Mouse (Mus musculus) kidney, embryonic 16.5 days (tissue): ENCODE measurements around the gene Nup107. TPM values are rescaled to one million over a fixed set of nuclear protein-coding genes. Genes with fewer than 3 reads are reported as not detected.
"Not testable (repeated sequence)": the region's sequence is repeated elsewhere in the genome, so short reads cannot be mapped to it uniquely, and the experiment has no call there.

Experiments used
- ATAC-seq: fragments of 200-750 bp; cut with Nextera tagmentation; 2 replicates; pipeline ENCODE4 v1.8.0; 2017; ENCODE audit warnings: moderate TSS enrichment; ENCODE audit not compliant: low FRiP score, low TSS enrichment
- H3K27ac ChIP-seq: fragments of 300-500 bp; sonication (generic); 2 replicates; pipeline ENCODE4 v1.5.1; 2014; ENCODE audit warnings: low read length
- H3K27me3 ChIP-seq: fragments of 300-500 bp; sonication (generic); 2 replicates; pipeline ENCODE4 v1.6.1; 2014; ENCODE audit warnings: low read length, control low read depth, mixed read lengths; ENCODE audit not compliant: insufficient read depth
- H3K36me3 ChIP-seq: fragments of 300-500 bp; sonication (generic); 2 replicates; pipeline ENCODE4 v1.6.1; 2014; ENCODE audit warnings: low read length, control low read depth, mixed read lengths; ENCODE audit not compliant: insufficient read depth
- H3K4me1 ChIP-seq: fragments of 300-500 bp; sonication (generic); 2 replicates; pipeline ENCODE4 v1.6.1; 2014; ENCODE audit warnings: low read length, control low read depth, mixed read lengths; ENCODE audit not compliant: insufficient read depth
- H3K4me2 ChIP-seq: fragments of 300-500 bp; sonication (generic); replicated peaks from 2 replicates; pipeline ENCODE4 v1.6.1; 2014; ENCODE audit warnings: low read depth, low read length
- H3K4me3 ChIP-seq: fragments of 300-500 bp; sonication (generic); 2 replicates; pipeline ENCODE4 v1.5.1; 2014; ENCODE audit warnings: mild to moderate bottlenecking, low read length
- H3K9ac ChIP-seq: fragments of 300-500 bp; sonication (generic); replicated peaks from 2 replicates; pipeline ENCODE4 v1.6.1; 2014; ENCODE audit warnings: low read length
- H3K9me3 ChIP-seq: fragments of 300-500 bp; sonication (generic); 2 replicates; pipeline ENCODE4 v1.6.1; 2016; ENCODE audit warnings: low read length, control low read depth
- WGBS: fragments of 180-500 bp; shearing (Covaris S2); extraction: QIAGEN DNeasy Blood & Tissue Kit; methylation state at CpG from one replicate; pipeline ENCODE4 v1.1.7; 2014; 5-methylcytosine and 5-hydroxymethylcytosine counted together
- polyA plus RNA-seq: library from polyadenylated mRNA; unstranded; fragments of >200 nt; fragmentation: Nextera tagmentation; extraction: Ambion mirVana; gene quantifications from 2 replicates; pipeline ENCODE4 v1.2.1, GENCODE M21; 2015

Gene Nup107
- polyA plus RNA-seq, 1 experiment from 2014 or later, result 64.8 TPM

DNA sequence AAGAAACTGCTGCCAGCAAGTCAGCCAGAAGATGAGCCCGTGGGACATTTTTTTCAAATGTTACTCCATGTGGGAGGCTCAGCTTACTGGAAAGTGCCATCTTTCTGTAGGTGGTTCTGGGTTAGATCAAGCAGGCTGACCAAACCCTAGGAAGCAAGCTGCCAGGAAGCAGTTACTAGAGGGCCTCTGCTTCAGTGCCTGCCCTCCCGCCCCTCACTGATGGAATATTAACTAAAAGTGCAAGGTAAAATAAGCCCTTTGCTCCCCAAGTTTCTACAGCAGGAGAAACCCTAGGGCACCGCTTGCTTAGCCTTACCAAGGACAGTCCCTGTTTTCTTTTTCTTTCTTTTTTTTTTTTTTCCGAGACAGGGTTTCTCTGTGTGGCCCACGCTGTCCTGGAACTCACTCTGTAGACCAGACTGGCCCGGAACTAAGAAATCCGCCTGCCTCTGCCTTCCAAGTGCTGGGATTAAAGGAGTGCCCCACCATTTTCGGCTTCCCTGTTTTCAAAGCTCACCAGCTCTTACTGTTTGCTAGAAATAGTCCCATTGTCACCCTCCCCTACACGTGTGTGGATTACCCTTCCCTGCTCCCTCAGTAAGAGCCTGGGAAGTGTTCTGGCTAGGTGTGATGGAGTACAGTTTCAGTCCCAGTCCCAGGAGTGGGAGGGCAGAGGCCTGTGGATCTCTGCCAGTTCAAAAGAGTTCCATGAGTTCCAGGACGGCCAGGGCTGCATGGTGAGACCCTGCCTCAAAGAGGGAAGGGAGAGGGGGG, 44.0 kb downstream of the Nup107 start:
- Histone ChIP-seq H3K27me3 (no peaks in the 10 kb centered on the region), H3K27ac (peak overlapping the region; percentile 20; the same call in 1 of the 2 replicates), H3K4me2 (no peak overlapping the region), H3K4me3 (no peak overlapping the region), H3K9ac (no peak overlapping the region), H3K36me3 (peaks cover 43% of the 10 kb centered on the region), H3K9me3 (0 out of 2 replicates have a peak, but pooled peaks cover 3% of the 10 kb centered on the region), H3K4me1 (peaks cover 10% of the 10 kb centered on the region)
- no peak for ATAC-seq
- 88% methylated on average over 10 of the region's 10 CpGs for WGBS

DNA sequence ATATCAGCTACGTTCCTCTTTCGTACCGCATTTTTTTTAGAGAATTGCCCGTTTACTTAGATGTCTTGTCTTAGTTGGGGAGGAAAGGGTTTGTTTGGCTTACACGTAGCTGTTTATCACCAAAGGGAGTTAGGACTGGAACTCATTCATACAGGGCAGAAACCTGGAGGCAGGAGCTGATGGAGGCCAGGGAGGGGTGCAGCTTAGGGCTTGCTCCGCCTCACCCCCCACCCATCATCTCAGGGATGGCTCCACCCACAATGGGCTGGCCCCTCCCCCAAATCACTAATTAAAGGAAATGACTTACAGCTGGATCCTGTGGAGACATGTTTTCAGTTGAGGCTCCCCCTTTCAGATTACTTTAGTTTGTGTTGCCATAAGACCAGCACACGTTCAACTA, 44.8 kb downstream of the Nup107 start:
- Histone ChIP-seq H3K9ac (no peak overlapping the region), H3K4me2 (no peak overlapping the region), H3K4me3 (no peak overlapping the region), H3K9me3 (0 out of 2 replicates have a peak, but pooled peaks cover 3% of the 10 kb centered on the region), H3K27ac (no peak overlapping the region), H3K36me3 (peaks cover 43% of the 10 kb centered on the region), H3K4me1 (peaks cover 10% of the 10 kb centered on the region), H3K27me3 (no peaks in the 10 kb centered on the region)
- 89% methylated on average over 7 of the region's 7 CpGs for WGBS
- no peak for ATAC-seq

DNA sequence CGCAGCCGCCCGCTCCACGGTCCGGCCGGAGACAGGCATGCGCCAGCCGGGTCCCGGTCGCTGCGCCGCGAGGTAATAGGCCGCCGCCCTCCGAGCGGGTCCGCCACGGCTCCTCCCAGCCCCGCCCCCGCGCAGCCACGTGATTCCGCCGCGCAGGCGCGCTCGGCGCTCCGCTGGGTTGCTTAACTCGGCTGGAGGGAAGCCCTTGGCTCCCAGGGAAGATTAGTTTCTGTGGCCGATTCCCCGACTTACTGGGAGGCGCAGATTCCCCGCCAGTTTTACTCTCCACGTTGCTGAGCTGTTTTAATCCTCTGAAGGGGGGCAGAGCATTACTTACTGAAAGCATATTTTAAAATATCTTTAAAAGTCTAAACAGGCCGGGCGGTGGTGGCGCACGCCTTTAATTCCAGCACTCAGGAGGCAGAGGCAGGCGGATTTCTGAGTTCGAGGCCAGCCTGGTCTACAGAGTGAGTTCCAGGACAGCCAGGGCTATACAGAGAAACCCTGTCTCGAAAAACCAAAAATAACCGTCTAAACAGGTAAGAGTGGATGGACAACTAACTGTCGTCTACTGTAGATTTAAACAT, 46.1 kb downstream of the Nup107 start, which contains the start of gene Slc35e3:
Gene Slc35e3, minus strand, starts transcription at position 69 of the 587 bp plus-strand sequence.
- peak; percentile 97 for ATAC-seq
- Histone ChIP-seq H3K27ac (peak within 1 kb of the TSS; percentile 71; the same call in 1 of the 2 replicates), H3K36me3 (peaks cover 36% of the 10 kb centered on the region), H3K4me2 (peak within 1 kb of the TSS; percentile 70), H3K9me3 (0 out of 2 replicates have a peak, but pooled peaks cover 3% of the 10 kb centered on the region), H3K4me3 (peak within 1 kb of the TSS; percentile 50), H3K27me3 (no peaks in the 10 kb centered on the region), H3K4me1 (peaks cover 10% of the 10 kb centered on the region), H3K9ac (peak within 1 kb of the TSS; percentile 56)
- 16% methylated on average over 45 of the region's 46 CpGs for WGBS

DNA sequence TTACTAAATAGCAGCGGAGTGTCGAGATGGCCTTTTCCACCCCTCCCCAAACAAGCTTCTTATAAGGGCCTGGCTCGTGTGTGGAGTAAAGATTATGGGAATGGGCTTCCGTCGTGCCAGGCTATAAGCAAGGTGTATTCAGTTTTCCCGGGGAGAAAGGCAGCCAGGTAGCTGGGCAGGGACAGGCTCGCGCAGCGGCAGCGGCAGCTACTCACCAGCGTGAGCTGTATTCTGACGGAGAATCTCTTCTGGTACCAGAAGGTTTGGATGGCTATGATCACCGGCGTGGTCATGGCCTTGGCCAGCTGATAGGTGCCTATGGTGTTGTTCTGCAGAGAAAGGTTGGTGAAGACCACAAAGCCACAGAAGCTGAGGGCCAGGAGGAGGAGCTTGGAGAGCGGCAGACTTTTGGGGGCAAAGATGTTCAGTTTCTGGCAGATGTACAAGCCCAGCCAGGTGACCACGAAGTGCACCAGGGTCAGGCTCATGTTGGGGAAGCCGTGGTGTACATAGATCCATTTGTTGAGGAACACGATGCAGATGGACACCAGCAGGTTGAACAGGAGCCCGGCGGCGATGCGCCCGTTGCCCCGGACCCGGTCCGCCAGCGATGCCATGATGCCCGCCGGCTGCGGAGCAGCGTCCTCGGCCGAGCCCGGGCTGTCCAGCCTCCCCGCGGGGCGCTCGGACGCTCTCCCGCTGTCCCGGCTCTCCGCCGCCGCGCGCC, 46.8 kb downstream of the Nup107 start:
- H3K36me3 ChIP-seq, result peaks cover 34% of the 10 kb centered on the region

DNA sequence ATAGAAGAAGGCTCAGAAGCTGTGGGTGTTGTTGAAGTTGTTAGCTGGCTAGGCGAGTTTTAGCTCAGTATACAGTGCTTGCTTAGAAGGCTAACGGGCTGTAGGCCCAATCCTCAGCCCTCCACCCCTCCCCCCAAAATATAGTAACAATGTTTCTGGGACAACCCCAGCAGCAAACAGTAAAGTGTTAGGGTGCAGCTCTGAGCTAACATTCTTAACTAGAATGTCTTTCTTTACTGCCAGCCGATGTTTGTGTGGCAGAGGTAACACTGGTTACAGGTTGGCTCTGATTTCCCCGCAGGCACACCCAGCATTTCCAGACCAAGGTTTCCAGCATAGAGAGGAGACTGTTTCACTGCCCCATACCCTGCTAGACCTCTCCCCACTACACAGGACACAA, 48.6 kb downstream of the Nup107 start:
- WGBS, result 86% methylated on average over 4 of the region's 4 CpGs
- Histone ChIP-seq H3K9ac (0 out of 2 replicates have a peak overlapping the region, but pooled peaks have one; percentile 22), H3K27ac (no peak overlapping the region), H3K4me1 (peaks cover 10% of the 10 kb centered on the region), H3K27me3 (no peaks in the 10 kb centered on the region), H3K4me2 (no peak overlapping the region), H3K36me3 (peaks cover 26% of the 10 kb centered on the region), H3K9me3 (no peaks in the 10 kb centered on the region), H3K4me3 (no peak overlapping the region)
- ATAC-seq, result no peak

More for the DNA sequence above, 46.8 kb downstream of the Nup107 start:
- WGBS, result under 1% methylated on average over 14 of the region's 46 CpGs
- peak; percentile 40 for ATAC-seq
- Histone ChIP-seq H3K4me2 (peak overlapping the region; percentile 70), H3K9ac (peak overlapping the region; percentile 56), H3K4me3 (peak overlapping the region; percentile 50), H3K4me1 (peaks cover 10% of the 10 kb centered on the region)
- H3K27ac ChIP-seq, H3K9me3 ChIP-seq, H3K27me3 ChIP-seq: not testable (repeated sequence)

DNA sequence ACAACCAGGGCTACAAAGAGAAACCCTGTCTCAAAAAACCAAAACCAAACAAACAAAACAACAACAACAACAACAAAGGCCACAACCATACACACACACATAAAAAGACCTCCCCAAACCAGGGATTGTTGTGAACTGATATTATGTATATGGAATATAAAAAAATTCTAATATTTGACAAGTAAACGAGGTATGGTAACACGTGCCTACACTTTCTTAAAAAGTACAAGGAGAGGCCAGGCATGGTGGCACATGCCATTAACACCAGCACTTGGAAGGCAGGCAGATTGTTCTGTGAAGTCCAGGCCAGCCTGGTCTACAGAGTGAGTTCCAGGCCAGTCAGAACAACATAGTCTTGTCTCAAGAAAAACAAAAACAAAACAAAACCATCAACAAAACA, 49.3 kb downstream of the Nup107 start:
- Histone ChIP-seq H3K27ac (no peak overlapping the region), H3K27me3 (no peaks in the 10 kb centered on the region), H3K4me1 (peaks cover 10% of the 10 kb centered on the region), H3K9ac (no peak overlapping the region), H3K4me2 (no peak overlapping the region), H3K4me3 (no peak overlapping the region), H3K36me3 (peaks cover 19% of the 10 kb centered on the region), H3K9me3 (no peaks in the 10 kb centered on the region)
- ATAC-seq, result no peak
- WGBS, result 86% methylated on average over 2 of the region's 2 CpGs

DNA sequence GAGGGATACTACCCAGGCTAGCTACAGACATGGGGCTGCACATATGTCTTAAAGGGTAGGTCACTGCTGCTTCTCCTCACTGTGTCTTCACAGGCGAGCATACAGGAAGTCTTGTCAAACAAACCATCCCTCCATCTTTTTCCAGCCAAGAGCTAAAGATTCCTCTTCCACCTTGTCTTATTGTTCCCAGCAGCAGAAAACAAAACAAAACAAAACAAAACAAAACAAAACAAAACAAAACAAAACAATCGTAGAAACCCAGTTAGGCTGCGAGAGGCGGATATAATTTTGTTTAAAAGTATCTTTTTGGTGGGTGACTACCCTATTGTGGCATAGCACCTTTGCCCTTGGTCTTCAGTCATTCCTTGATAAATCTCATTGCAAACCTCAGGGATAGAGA, 49.9 kb downstream of the Nup107 start:
- peaks cover 15% of the 10 kb centered on the region for H3K36me3 ChIP-seq
- H3K27me3 ChIP-seq, result no peaks in the 10 kb centered on the region
- 91% methylated on average over 4 of the region's 4 CpGs for WGBS
- no peak overlapping the region for H3K9ac ChIP-seq
- no peaks in the 10 kb centered on the region for H3K9me3 ChIP-seq
- H3K4me2 ChIP-seq, result no peak overlapping the region
- no peak overlapping the region for H3K27ac ChIP-seq
- peaks cover 10% of the 10 kb centered on the region for H3K4me1 ChIP-seq
- no peak overlapping the region for H3K4me3 ChIP-seq
- ATAC-seq, result no peak

DNA sequence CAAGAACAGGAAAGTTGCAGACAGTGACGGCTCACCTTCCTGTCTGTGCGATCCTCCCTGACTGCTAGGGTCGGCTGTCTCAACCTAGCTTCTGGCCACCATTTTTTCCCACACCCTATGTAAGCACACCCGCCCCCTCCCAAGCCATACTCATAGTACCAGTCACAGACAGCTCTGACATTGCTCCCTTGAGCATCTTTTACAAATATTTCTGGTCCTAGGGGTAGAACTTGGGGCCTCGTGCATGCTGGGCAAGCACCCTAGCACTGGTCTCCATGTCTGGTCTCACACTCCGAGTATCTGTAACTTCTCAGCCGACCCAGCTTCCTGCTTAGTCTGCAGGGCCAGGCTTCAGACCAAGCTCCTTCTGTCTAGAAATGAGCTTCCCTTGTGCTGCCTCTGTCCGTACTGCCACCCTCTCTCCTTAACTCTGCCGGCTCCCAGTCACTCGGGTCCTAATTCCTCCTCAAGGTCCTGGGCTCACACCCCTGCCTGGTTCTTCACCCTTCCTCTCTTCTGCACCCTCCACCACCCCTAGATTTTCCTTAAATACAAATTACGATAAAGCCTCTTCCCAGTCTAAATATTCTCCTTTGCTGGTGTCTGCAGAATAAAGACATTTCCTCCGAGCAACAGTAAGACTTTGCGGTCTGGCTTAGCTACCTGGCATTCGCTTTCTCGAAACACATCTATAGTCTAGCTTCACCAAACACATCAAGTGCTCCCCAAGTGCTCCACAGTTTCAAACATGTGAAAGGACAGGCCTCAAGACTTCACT, 50.6 kb downstream of the Nup107 start:
- no peak overlapping the region for H3K4me2 ChIP-seq
- H3K27ac ChIP-seq, result no peak overlapping the region
- no peaks in the 10 kb centered on the region for H3K9me3 ChIP-seq
- no peaks in the 10 kb centered on the region for H3K27me3 ChIP-seq
- 84% methylated on average over 15 of the region's 15 CpGs for WGBS
- peaks cover 15% of the 10 kb centered on the region for H3K36me3 ChIP-seq
- H3K9ac ChIP-seq, result no peak overlapping the region
- H3K4me1 ChIP-seq, result peaks cover 10% of the 10 kb centered on the region
- no peak overlapping the region for H3K4me3 ChIP-seq
- ATAC-seq, result no peak

DNA sequence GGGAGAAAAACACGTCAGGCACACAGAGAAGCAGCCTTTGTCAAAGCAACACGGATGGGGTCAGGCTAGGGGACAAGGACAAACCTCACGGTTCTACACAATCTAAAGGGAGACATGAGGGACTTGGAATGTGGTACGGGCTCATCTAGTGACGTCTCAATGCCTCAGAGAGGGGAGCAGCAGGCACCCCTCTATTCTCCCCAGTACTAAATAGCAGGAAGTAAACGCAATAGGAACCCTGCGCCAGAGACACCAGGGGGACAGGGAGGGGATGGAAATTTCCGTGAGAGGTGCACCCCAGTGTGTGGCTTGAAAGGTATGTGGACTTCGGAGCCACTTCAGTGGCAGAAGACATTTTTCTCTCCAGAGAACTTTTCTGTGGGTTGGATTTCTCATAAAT, 51.6 kb downstream of the Nup107 start:
- ATAC-seq, result no peak
- WGBS, result 89% methylated on average over 9 of the region's 9 CpGs
- Histone ChIP-seq H3K4me1 (peaks cover 10% of the 10 kb centered on the region), H3K9me3 (no peaks in the 10 kb centered on the region), H3K36me3 (peaks cover 21% of the 10 kb centered on the region), H3K4me2 (no peak overlapping the region), H3K27ac (no peak overlapping the region), H3K27me3 (no peaks in the 10 kb centered on the region), H3K4me3 (no peak overlapping the region), H3K9ac (no peak overlapping the region)
